Mouse (Mus musculus): ENCODE results near the gene Ap5s1.
A peak's percentile ranks its signal among the peaks of the same experiment; 100 is the strongest.
"Not testable (repeated sequence)": the region's sequence is repeated elsewhere in the genome, so short reads cannot be mapped to it uniquely, and the experiment has no call there.

The Ap5s1 gene

GRCm38 (mm10) chr2:131223569-131223968 is 16.7 kb downstream of the Ap5s1 start:
- no peak for DNase-seq

DNA sequence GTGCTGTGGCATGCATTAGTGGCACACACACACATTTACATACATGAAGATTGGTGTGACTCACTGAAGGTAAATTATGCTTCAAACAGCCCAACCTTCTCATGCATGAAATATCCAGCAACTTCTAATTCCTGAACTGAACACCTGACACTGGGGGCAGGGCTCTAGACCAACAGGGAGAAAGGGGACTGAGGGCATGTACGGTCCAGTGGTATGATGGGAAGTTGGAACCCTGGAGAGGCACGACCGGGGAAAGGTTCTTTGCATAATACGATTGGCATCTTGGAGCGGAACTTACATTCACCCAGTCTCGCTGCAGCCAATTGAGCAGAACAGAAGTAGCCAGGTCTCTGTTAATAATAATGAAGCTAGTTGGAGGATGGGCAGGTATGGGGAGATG is 18.3 kb downstream of the Ap5s1 start:
- no peak for DNase-seq

DNA sequence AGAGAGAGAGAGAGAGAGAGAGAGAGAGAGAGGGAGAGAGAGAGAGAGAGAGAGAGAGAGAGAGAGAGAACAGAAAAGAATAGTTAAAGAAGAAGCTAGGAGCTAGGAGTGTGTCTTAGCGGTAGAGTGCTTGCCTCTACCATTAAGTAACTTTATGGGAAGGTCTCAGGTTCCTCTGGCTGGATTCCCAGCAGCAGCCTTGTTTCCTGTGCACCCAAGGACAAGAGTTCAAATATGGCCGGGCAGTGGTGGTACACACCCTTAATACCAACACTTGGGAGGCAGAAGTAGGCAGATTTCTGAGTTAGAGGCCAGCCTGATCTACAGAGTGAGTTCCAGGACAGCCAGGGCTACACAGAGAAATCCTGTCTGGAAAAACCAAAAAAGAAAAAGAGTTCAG is 19.8 kb downstream of the Ap5s1 start:
- not testable (repeated sequence) for DNase-seq

DNA sequence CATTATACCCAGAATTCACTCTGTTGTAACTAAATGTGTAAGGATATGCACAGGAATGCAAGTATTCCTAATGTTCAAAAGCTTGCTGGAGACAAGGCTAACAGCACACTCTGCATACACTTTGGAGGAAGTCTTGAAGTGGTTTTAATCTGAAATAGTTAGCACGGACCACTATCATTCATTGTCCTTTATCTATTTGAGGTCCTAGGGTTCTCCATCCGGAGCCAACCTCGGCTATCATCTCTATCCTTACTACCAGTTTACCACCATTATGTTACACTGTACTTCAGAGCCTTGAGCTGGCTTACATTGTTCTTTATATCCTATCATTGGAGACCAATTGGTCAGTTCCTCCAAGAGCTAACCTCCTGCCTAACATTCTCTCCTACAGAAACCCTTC is 20.4 kb downstream of the Ap5s1 start:
- DNase-seq, result no peak

DNA sequence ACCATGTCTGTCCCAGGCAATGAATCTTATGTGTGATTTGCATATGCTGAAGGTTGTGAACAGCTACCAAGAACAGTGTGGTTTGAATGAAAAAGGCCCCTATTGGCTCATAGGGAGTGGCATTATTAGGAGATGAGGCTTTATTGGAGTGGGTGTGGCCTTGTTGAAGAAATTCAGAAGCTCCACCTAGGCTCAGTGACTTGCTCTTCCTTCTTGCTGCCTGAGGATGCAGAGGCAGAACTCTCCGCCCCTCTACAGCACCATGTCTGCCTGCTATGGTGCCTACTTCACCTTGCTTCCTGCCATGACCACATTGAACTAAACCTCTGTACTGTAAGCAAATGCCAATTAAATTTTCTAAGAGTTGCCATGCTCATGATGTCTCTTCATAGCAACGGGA is 25.7 kb downstream of the Ap5s1 start:
- no peak for DNase-seq

DNA sequence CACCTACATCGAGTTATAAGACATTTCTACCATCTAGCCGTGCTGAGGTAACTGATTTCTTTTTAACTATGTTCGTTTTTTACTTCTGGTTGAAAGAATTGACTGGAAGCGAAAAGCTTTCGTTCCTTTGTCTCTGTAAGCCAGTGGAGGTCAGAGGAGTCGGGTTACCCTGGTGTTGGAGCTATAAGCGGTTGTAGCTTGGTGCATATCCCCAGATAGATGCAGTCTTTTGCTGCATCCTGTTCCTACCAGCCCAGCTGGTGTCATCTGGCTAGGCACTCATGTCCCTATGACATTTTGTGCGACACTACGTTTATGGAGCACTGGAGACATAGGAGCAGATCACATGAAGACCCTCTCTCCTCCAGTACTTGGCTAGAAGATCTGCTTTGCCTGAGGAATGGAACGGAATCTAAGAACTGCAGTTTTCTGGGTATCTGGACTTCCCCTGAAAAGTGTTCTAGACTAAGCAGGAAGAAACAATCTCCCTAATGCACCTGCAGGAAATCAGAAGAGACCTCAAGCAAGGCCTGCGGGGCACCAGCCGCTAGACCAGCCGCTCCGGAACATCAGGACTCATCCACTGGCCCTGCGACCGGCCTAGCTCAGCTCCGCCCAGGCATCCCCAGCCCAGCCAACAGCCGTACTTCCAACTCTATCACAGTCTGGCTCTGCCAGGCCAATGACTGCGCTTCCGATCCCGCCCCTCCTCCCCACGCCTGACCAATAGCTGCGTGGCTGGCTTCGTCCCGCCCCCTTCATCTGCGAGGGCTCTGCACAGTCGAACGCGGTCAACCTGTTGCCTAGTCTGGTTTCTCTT is 26.6 kb downstream of the Ap5s1 start, which contains the start of gene Mavs:
Gene Mavs, plus strand, starts transcription at position 757 of the 820 bp plus-strand sequence.
- DNase-seq, result peak; percentile 96

DNA sequence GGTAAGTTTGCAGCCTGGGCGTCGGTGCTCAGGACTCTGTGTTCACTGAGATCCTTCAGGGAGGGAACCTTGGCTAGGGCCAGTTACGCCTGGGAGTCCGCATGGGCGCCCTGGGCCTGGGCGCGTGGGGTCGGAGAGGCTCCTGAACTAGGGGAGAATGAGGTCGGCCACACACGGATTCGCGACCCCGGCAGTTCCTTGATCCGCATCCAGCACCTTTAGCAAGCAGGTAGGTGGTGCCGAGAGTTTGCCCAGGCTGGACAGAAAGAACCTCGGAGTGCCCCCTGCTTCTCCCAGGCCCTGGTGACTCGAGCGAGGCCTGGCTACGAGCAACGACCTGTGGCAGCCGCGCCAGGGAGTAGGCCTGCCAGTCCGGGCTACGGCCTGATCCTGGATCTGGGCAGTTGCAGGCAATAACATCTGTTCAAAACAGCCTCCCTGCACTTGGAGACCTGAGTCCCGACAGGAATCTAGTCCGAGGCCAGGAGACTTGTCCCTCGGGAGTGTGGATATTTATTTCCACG is 27.3 kb downstream of the Ap5s1 start:
- DNase-seq, result no peak

GRCm38 (mm10) chr2:131234970-131235635 is 28.2 kb downstream of the Ap5s1 start:
- peak; percentile 5 for DNase-seq

DNA sequence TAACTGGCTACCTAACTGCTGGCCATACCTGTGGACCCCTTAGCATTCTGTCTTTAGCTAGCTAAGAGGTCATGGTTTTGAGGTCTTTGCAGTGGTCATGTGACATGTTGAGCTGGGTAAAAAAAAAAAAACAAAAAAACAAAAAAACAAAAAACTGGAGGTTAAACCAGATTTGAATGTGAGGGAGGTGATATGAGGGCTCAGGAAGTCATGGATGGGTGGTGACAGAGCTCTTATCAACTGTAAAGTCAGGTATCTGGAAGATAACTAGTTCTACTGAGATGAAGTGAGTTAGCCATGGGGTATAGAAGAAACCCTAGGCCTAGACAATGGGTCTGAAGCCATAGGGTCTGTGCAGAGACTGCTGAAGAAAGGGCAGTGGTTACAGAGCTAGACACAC is 35.3 kb downstream of the Ap5s1 start:
- DNase-seq, result no peak

- no peak for DNase-seq
These were observed 36.1 kb downstream of the Ap5s1 start for GRCm38 (mm10) chr2:131242929-131243328.

DNA sequence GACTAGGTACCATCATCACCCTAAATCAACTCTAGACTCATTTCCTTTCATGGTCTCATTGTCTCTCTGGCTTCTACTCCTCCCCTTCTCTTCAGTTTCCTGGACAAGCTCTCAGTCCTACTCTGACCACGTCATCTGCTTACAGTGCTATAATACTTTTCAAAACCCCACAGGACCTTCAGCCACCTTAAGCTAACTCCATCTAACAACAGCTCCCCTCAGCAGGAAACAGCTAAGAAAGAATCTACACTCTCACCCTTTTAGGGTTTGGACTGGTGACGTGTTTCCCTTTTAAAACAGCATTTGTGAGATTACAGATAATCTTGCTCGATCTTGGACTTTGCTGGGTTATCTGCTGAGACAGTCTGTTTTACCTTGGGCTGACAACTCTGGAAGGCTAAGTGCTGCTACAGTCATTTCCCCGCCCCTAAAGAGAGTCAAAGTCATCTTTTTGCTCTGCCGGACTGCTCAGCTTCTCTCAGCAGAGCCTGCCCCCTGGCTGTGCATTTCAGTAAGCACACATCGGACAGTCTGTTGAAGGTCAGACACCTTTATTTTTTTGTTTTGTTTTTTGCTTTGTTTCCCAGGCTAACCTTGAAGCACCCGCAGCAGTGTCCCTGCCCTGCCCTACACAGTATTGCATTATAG is 46.9 kb downstream of the Ap5s1 start:
- peak; percentile 83 for DNase-seq

DNA sequence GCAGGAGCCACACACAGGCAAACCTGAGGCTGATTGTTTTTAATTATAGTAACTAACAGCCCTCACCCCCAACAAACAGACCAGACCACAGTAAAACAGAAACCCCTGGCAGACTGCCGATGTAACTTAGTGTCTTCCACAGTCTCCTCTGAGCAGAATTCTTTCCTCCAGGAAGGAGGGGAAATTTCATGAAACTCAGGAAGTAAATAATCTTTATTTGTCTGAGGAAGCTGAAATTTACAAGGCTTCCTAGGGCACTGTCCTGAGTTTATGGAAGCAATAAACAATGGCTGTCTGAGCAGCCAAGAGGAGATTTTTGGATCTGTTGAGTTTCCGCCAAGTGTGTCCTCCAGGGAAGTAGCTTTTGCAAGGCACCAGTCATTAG is 47.4 kb downstream of the Ap5s1 start:
- no peak for DNase-seq

- no peak for DNase-seq
These were observed 48.9 kb downstream of the Ap5s1 start for GRCm38 (mm10) chr2:131255738-131256137.

DNA sequence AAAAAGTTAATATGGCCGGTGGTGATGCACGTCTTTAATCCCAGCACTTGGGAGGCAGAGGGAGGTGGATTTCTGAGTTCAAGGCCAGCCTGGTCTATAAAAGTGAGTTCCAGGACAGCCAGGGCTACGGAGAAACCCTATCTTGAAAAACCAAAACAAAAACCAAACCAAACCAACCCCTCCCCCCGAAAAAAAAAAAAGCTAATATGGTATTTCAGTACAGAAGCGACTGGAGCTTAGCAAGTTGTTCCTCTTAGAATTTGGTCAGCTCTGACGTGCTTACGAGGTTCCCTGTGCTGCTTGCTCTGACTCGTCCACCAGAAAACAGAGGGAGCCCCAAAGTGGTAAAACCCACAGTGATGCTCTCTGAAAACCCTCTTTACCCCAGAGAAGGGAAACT is 51.8 kb downstream of the Ap5s1 start:
- DNase-seq, result no peak

GRCm38 (mm10) chr2:131260544-131261307 is 53.8 kb downstream of the Ap5s1 start:
- DNase-seq, result no peak

GRCm38 (mm10) chr2:131261481-131262212 is 54.8 kb downstream of the Ap5s1 start:
- DNase-seq, result peak; percentile 82

- peak; percentile 99 for DNase-seq
These were observed 55.4 kb downstream of the Ap5s1 start, which contains the start of gene Pank2 for GRCm38 (mm10) chr2:131262213-131262672. TSS of gene Pank2 (plus strand) at chr2:131262495.
